Mouse (Mus musculus) lung, postnatal 0 days (tissue): ENCODE data around the gene Trpc4ap. TPM values are rescaled to one million over a fixed set of nuclear protein-coding genes. Genes with fewer than 3 reads are reported as not detected.
"Not testable (repeated sequence)": the region's sequence is repeated elsewhere in the genome, so short reads cannot be mapped to it uniquely, and the experiment has no call there.

Experiments
- ATAC-seq: fragments of 200-750 bp; cut with Nextera tagmentation; 2 replicates; pipeline ENCODE4 v1.8.0; 2017; ENCODE audit warnings: moderate library complexity
- DNase-seq: peaks from one replicate; pipeline ENCODE4 v3.0.0-alpha.2; 2016; ENCODE audit warnings: low spot score
- H3K27ac ChIP-seq: fragments of 300-500 bp; sonication (generic); 2 replicates; pipeline ENCODE4 v1.5.1; 2014; ENCODE audit warnings: antibody characterized with exemption, mild to moderate bottlenecking, low read length, mixed read lengths
- H3K27me3 ChIP-seq: fragments of 300-500 bp; sonication (generic); replicated peaks from 2 replicates; pipeline ENCODE4 v1.6.1; 2014; ENCODE audit warnings: low read length, mixed read lengths; ENCODE audit not compliant: insufficient read depth
- H3K36me3 ChIP-seq: fragments of 300-500 bp; sonication (generic); 2 replicates; pipeline ENCODE4 v1.6.1; 2014; ENCODE audit warnings: low read length, mixed read lengths; ENCODE audit not compliant: insufficient read depth
- H3K4me1 ChIP-seq: fragments of 300-500 bp; sonication (generic); 2 replicates; pipeline ENCODE4 v1.6.1; 2014; ENCODE audit warnings: antibody characterized with exemption, low read depth, low read length, mixed read lengths; ENCODE audit not compliant: insufficient read depth
- H3K4me2 ChIP-seq: fragments of 300-500 bp; sonication (generic); replicated peaks from 2 replicates; pipeline ENCODE4 v1.6.1; 2014; ENCODE audit warnings: low read depth, mild to moderate bottlenecking, low read length, moderate library complexity, mixed read lengths
- H3K4me3 ChIP-seq: fragments of 300-500 bp; sonication (generic); 2 replicates; pipeline ENCODE4 v1.5.1; 2014; ENCODE audit warnings: low read depth, low read length
- H3K9ac ChIP-seq: fragments of 300-500 bp; sonication (generic); replicated peaks from 2 replicates; pipeline ENCODE4 v1.6.1; 2014; ENCODE audit warnings: low read depth, mild to moderate bottlenecking
- H3K9me3 ChIP-seq: fragments of 300-500 bp; sonication (generic); 2 replicates; pipeline ENCODE4 v1.6.1; 2016; ENCODE audit warnings: low read length, mixed read lengths
- CTCF ChIP-seq: IDR thresholded peaks from 2 replicates; pipeline ENCODE4 v1.5.1; 2016; ENCODE audit warnings: antibody characterized with exemption, mild to moderate bottlenecking
- EP300 ChIP-seq: IDR thresholded peaks from 2 replicates; pipeline ENCODE4 v1.6.1; 2016; ENCODE audit warnings: antibody characterized with exemption, mild to moderate bottlenecking, control low read depth
- WGBS: fragments of 180-500 bp; shearing (Covaris S2); extraction: QIAGEN DNeasy Blood & Tissue Kit; methylation state at CpG from one replicate; pipeline ENCODE4 v1.1.7; 2014; 5-methylcytosine and 5-hydroxymethylcytosine counted together
- polyA plus RNA-seq: library from polyadenylated mRNA; unstranded; fragments of >200 nt; fragmentation: Nextera tagmentation; extraction: Ambion mirVana; gene quantifications from 2 replicates; pipeline ENCODE4 v1.2.1, GENCODE M21; 2015

Trpc4ap gene
- polyA plus RNA-seq, 1 experiment from 2014 or later: 83.5 TPM

- Histone ChIP-seq H3K27me3 (no peaks in the 10 kb centered on the region), H3K9me3 (no peaks in the 10 kb centered on the region), H3K9ac (no peak overlapping the region), H3K27ac (no peak overlapping the region), H3K4me1 (no peaks in the 10 kb centered on the region), H3K4me3 (no peak overlapping the region), H3K36me3 (peaks cover 16% of the 10 kb centered on the region; the same call in 1 of the 2 replicates), H3K4me2 (no peak overlapping the region)
- no peak for ATAC-seq
- 85% methylated on average over 12 of the region's 12 CpGs for WGBS
- no peak for TF ChIP-seq EP300
- TF ChIP-seq CTCF: no peak
- DNase-seq: no peak
These were observed 25.2 kb upstream of the Trpc4ap start for GRCm38 (mm10) chr2:155717082-155717990.

GRCm38 (mm10) chr2:155710557-155710956 lies 18.4 kb upstream of the Trpc4ap start:
- WGBS: 86% methylated on average over 11 of the region's 11 CpGs
- no peak for ATAC-seq
- H3K9ac ChIP-seq: no peak overlapping the region
- H3K36me3 ChIP-seq: peaks cover 16% of the 10 kb centered on the region; the same call in 1 of the 2 replicates
- no peak overlapping the region for H3K27ac ChIP-seq
- H3K9me3 ChIP-seq: no peaks in the 10 kb centered on the region
- H3K27me3 ChIP-seq: no peaks in the 10 kb centered on the region
- H3K4me2 ChIP-seq: no peak overlapping the region
- H3K4me3 ChIP-seq: no peak overlapping the region
- DNase-seq: no peak
- H3K4me1 ChIP-seq: no peaks in the 10 kb centered on the region
- no peak for TF ChIP-seq CTCF
- TF ChIP-seq EP300: no peak

DNA sequence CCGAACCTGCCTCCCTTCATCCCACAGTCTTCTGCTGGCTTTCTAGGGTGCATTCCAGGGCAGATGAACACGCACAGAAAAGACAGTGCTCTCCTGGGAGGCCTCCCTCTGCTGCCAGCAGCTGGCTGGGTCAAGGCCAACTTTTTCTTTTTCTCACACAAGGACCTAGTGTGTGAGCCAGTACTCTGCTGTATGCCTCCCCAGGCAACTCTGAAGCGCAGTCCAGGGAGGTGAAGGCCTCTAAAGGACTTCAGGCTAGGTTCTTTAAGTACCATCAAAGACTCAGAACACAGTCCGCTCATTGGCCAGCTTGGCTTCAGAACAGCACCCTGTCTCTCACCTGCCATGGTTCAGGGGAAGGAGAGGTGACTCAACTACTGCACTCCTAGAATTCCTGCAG lies 15.1 kb upstream of the Trpc4ap start:
- 61% methylated on average over 4 of the region's 4 CpGs for WGBS
- peaks cover 21% of the 10 kb centered on the region; the same call in 1 of the 2 replicates for H3K36me3 ChIP-seq

DNA sequence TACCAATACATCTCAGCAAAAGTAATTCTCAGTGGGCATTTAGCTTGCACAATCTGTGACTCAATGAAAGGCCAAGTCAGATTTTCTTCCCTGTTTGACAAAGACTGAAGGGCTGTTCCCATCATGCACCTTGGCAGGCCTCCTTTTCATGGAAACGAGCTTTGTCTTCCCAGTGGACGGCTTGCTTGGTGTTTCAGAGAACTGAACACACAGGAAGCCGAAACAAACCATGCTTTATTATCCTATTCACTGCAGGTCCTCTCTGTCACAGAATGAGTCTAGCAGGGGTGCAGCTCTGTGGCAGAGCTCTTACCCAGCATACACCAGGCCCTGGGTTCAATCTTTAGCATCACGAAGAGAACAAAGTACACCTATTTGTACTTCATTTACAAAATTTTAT lies 11.4 kb upstream of the Trpc4ap start:
- no peak for ATAC-seq

More for the DNA sequence above, 15.1 kb upstream of the Trpc4ap start:
- Histone ChIP-seq H3K27me3 (no peaks in the 10 kb centered on the region), H3K4me3 (no peak overlapping the region), H3K9ac (no peak overlapping the region), H3K9me3 (no peaks in the 10 kb centered on the region), H3K4me2 (no peak overlapping the region), H3K4me1 (no peaks in the 10 kb centered on the region), H3K27ac (peak overlapping the region; percentile 26; the same call in 1 of the 2 replicates)
- ATAC-seq (peak; percentile 92), DNase-seq (peak; percentile 56)
- TF ChIP-seq CTCF: no peak
- no peak for TF ChIP-seq EP300

GRCm38 (mm10) chr2:155701399-155701919 lies 9.3 kb upstream of the Trpc4ap start:
- no peak overlapping the region for H3K27ac ChIP-seq
- no peak overlapping the region for H3K4me3 ChIP-seq
- TF ChIP-seq EP300 (no peak), CTCF (no peak)
- H3K4me1 ChIP-seq: no peaks in the 10 kb centered on the region
- H3K9ac ChIP-seq: no peak overlapping the region
- no peak overlapping the region for H3K4me2 ChIP-seq
- DNase-seq (no peak), ATAC-seq (no peak; the same call in 1 of the 2 replicates)
- 57% methylated on average over 19 of the region's 19 CpGs for WGBS
- no peaks in the 10 kb centered on the region for H3K9me3 ChIP-seq
- no peaks in the 10 kb centered on the region for H3K27me3 ChIP-seq
- peaks cover 20% of the 10 kb centered on the region; the same call in 1 of the 2 replicates for H3K36me3 ChIP-seq

More for the DNA sequence above, 11.4 kb upstream of the Trpc4ap start:
- H3K36me3 ChIP-seq: peaks cover 25% of the 10 kb centered on the region; the same call in 1 of the 2 replicates
- H3K27me3 ChIP-seq: no peaks in the 10 kb centered on the region
- H3K4me3 ChIP-seq: no peak overlapping the region
- H3K4me1 ChIP-seq: no peaks in the 10 kb centered on the region
- no peak overlapping the region for H3K4me2 ChIP-seq
- no peak for DNase-seq
- no peak for TF ChIP-seq EP300
- TF ChIP-seq CTCF: no peak
- H3K9ac ChIP-seq: no peak overlapping the region
- no peaks in the 10 kb centered on the region for H3K9me3 ChIP-seq
- H3K27ac ChIP-seq: no peak overlapping the region
- WGBS: 64% methylated on average over 4 of the region's 4 CpGs

DNA sequence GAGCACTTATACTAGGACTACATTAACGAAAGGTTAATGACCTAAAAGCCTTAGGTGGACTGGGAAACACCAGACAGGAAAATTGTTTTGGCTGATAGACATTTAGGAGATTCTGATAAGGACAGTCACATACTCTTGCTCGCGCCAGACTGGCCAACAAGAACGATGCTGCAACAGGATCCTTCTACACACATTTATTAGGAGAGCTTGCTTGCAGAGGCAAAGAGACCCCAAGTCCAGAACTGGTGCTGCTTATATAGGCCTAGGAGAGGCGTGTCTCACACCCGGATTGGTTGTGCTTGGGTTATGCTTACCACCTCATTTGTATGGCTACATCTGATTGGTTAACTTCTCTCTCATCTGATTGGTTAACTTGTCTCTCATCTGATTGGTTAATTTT lies 6.3 kb upstream of the Trpc4ap start:
- not testable (repeated sequence) for H3K4me1 ChIP-seq, DNase-seq, H3K9me3 ChIP-seq, ATAC-seq, H3K4me3 ChIP-seq, H3K27me3 ChIP-seq, H3K36me3 ChIP-seq, H3K4me2 ChIP-seq, H3K9ac ChIP-seq, H3K27ac ChIP-seq
- WGBS: 91% methylated on average over 6 of the region's 6 CpGs
